Mouse (Mus musculus): ENCODE results near the gene Pglyrp1.

Pglyrp1 gene

GRCm38 (mm10) chr7:18926911-18927310 lies 55.8 kb downstream of the Pglyrp1 start:
- peak; percentile 35 for DNase-seq (ENCODE audit: low spot score)

- peak; percentile 35 for DNase-seq (ENCODE audit: low spot score)
Observed at GRCm38 (mm10) chr7:18927759-18928158, 56.6 kb downstream of the Pglyrp1 start.

Measured in testis, postnatal 10 days (tissue).